Mouse (Mus musculus): ENCODE data around the gene Insl6. TPM values are rescaled to one million over a fixed set of nuclear protein-coding genes. Genes with fewer than 3 reads are reported as not detected.

Gene Insl6
- polyA plus RNA-seq, 1 experiment from 2014 or later, result 1.9 TPM

DNA sequence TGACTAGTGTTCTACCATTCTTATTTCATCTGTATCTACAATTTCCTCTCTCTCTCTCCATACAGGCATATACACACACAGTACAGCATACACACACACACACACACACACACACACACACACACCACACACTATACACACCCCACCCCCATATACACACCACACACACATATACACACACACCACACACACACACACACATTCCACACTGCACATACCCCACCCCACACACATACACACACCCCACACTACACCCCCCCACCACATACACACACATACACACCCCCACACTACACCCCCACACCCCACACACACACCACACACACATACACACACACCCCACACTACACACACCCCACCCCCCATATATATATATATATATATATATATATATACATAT lies 19.7 kb upstream of the Insl6 start:
- peaks cover 4% of the 10 kb centered on the region; the same call in 1 of the 2 replicates for H3K36me3 ChIP-seq
- no peak overlapping the region for H3K4me3 ChIP-seq
- no peaks in the 10 kb centered on the region for H3K9me3 ChIP-seq
- H3K4me1 ChIP-seq (replicated peaks), result no peaks in the 10 kb centered on the region
- no peaks in the 10 kb centered on the region for H3K27me3 ChIP-seq
- ATAC-seq (ENCODE audit: low FRiP score, low read depth), result no peak
- no peak overlapping the region for H3K27ac ChIP-seq (replicated peaks)
- no peak overlapping the region for H3K9ac ChIP-seq
- H3K4me2 ChIP-seq, result no peak overlapping the region

DNA sequence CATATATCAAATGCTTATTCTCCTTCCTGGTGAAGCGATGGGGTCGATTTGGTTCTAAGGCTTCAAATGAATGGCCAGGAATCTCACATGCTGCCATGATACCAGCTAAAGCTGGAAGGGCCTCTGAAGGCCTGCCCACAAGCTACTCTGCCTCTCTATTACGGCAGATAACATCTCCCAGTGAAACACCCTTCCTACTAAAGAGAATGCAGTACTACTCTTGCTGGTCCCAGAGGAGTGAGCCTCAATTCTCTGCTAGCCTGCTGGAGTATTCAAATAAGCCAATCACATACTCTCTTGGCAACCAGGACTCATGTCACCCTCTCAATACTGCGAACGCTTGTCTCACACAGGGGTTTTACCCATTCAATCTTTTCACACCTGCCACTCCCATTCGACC lies 17.1 kb upstream of the Insl6 start:
- ATAC-seq (ENCODE audit: low FRiP score, low read depth), result no peak
- WGBS, result 92% methylated on average over 6 of the region's 6 CpGs
- H3K9me3 ChIP-seq, result no peaks in the 10 kb centered on the region

GRCm38 (mm10) chr19:29341029-29341428 lies 15.9 kb upstream of the Insl6 start:
- Histone ChIP-seq H3K4me1 (replicated peaks) (no peaks in the 10 kb centered on the region), H3K9ac (no peak overlapping the region), H3K27ac (replicated peaks) (no peak overlapping the region), H3K27me3 (no peaks in the 10 kb centered on the region), H3K4me3 (no peak overlapping the region), H3K36me3 (no peaks in the 10 kb centered on the region), H3K9me3 (no peaks in the 10 kb centered on the region), H3K4me2 (no peak overlapping the region)
- WGBS, result 87% methylated on average over 4 of the region's 4 CpGs
- ATAC-seq (ENCODE audit: low FRiP score, low read depth), result no peak

More for the DNA sequence above, 17.1 kb upstream of the Insl6 start:
- Histone ChIP-seq H3K4me1 (replicated peaks) (no peaks in the 10 kb centered on the region), H3K27ac (replicated peaks) (no peak overlapping the region), H3K36me3 (no peaks in the 10 kb centered on the region), H3K27me3 (no peaks in the 10 kb centered on the region), H3K9ac (no peak overlapping the region), H3K4me3 (no peak overlapping the region), H3K4me2 (no peak overlapping the region)

GRCm38 (mm10) chr19:29336624-29337023 lies 11.5 kb upstream of the Insl6 start:
- ATAC-seq (ENCODE audit: low FRiP score, low read depth), result no peak
- WGBS, result 91% methylated on average over 2 of the region's 2 CpGs

DNA sequence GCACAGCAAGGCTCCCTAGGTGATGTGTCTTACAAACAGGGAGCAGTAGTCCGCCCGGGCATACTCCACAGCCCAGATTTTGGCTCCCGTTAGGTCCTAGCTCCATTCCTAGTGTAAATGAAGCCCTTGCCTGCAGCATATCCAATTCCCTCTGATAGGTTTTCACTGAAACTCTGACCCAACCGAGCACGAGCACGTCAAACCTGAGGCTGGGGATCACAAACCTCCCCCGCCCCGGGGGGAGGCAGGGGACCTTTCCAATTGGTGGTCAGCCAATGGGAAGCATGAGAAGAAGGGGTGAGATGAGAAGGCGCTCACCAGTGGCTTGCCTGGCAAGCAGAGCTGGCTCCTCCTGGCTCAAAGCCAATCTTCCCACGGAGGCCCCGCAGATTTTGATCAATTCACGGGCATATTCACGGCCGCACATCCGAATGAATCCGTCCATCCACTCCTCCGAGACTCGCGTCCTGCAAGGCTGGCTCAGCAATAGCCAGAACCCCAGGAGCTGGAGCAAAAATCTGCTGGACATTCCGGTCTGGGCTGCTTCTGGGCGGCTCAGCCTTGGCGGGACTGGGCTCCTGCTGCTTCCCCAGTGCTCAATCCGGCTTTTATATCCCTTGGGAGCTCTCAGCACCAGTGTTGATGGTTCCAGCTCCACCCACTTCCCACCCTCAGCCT lies 9.1 kb upstream of the Insl6 start, which contains the start of gene Rln1:
Gene Rln1 (minus strand): TSS at position 603 of the 678 bp plus-strand sequence.
- peak within 1 kb of the TSS; percentile 58 for H3K27ac ChIP-seq (replicated peaks)
- WGBS, result 2% methylated on average over 23 of the region's 23 CpGs
- H3K36me3 ChIP-seq, result no peaks in the 10 kb centered on the region

More at GRCm38 (mm10) chr19:29336624-29337023, 11.5 kb upstream of the Insl6 start:
- no peaks in the 10 kb centered on the region for H3K36me3 ChIP-seq
- no peak overlapping the region for H3K4me3 ChIP-seq
- H3K27me3 ChIP-seq, result no peaks in the 10 kb centered on the region
- no peaks in the 10 kb centered on the region for H3K9me3 ChIP-seq
- peaks cover 10% of the 10 kb centered on the region; the same call in 1 of the 2 replicates for H3K4me1 ChIP-seq (replicated peaks)
- no peak overlapping the region for H3K27ac ChIP-seq (replicated peaks)
- no peak overlapping the region for H3K9ac ChIP-seq
- no peak overlapping the region for H3K4me2 ChIP-seq

GRCm38 (mm10) chr19:29326822-29327552 lies 1.8 kb upstream of the Insl6 start:
- Histone ChIP-seq H3K27ac (replicated peaks) (no peak overlapping the region), H3K4me3 (no peak overlapping the region), H3K36me3 (no peaks in the 10 kb centered on the region), H3K9me3 (no peaks in the 10 kb centered on the region), H3K27me3 (0 out of 2 replicates have a peak, but pooled peaks cover 6% of the 10 kb centered on the region), H3K4me1 (replicated peaks) (peaks cover 5% of the 10 kb centered on the region; the same call in 1 of the 2 replicates), H3K4me2 (no peak overlapping the region), H3K9ac (no peak overlapping the region)
- WGBS, result 69% methylated on average over 13 of the region's 13 CpGs
- no peak for ATAC-seq (ENCODE audit: low FRiP score, low read depth)

More for the DNA sequence above, 9.1 kb upstream of the Insl6 start, which contains the start of gene Rln1:
- peak within 1 kb of the TSS; percentile 61 for H3K9ac ChIP-seq
- no peaks in the 10 kb centered on the region for H3K9me3 ChIP-seq
- H3K4me3 ChIP-seq, result peak within 1 kb of the TSS; percentile 47
- no peaks in the 10 kb centered on the region for H3K27me3 ChIP-seq
- ATAC-seq (ENCODE audit: low FRiP score, low read depth), result peak; percentile 84
- H3K4me1 ChIP-seq (replicated peaks), result peaks cover 10% of the 10 kb centered on the region; the same call in 1 of the 2 replicates
- peak within 1 kb of the TSS; percentile 85 for H3K4me2 ChIP-seq

- H3K4me2 ChIP-seq, result no peak overlapping the region
- H3K4me3 ChIP-seq, result no peak overlapping the region
- no peak overlapping the region for H3K27ac ChIP-seq (replicated peaks)
- H3K4me1 ChIP-seq (replicated peaks), result peaks cover 5% of the 10 kb centered on the region; the same call in 1 of the 2 replicates
- H3K36me3 ChIP-seq, result no peaks in the 10 kb centered on the region
- H3K9me3 ChIP-seq, result no peaks in the 10 kb centered on the region
- no peak overlapping the region for H3K9ac ChIP-seq
- 82% methylated on average over 4 of the region's 4 CpGs for WGBS
- 0 out of 2 replicates have a peak, but pooled peaks cover 6% of the 10 kb centered on the region for H3K27me3 ChIP-seq
- ATAC-seq (ENCODE audit: low FRiP score, low read depth), result no peak
Observed at GRCm38 (mm10) chr19:29326396-29326795, 1.2 kb upstream of the Insl6 start.

DNA sequence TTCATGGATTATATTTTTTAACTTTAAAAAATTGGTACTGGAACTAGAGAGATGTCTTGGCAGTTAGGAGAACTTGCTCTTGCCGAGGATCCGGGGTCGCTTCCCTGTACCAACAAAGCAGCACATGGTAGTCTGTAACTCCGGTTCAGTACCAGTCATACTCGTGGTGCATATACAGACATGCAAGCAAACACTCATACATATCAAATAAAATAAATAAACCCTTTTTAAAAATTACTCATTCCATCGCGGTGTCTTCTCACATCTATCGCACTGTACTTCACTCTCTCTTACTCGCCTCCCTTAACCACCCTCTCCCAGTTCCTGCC lies 660 bp upstream of the Insl6 start:
- Histone ChIP-seq H3K36me3 (no peaks in the 10 kb centered on the region), H3K4me2 (peak overlapping the region; percentile 63)
- 76% methylated on average over 9 of the region's 9 CpGs for WGBS

DNA sequence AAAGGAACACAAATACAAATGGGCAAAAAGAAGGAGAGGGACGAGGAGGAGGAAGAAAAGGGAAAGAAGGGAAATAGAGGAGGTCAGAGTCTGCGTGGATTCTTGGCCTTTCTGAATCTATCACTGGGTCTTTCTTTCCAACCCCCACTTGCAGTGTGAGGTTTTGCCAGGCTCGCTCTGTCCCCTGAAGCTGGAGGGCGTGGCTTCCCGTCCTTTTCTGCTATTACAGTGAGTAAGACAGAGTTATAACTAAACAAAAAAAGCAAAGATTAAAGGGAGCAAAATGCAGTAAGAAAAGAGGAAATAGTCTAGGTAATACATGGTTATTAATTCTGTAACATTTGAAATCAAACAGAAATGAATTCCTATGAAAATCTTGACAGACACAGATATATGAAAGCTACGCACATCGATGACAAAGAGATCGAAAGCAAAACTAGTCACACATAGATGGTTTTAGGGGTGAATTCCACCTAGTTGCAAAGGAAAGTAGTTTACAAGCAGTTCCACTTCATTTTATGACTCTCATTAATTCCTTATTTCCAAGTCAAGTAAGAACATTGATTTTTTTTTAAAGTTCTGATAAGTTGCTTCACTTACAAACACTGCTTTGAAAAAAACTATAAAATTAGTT lies 1.6 kb downstream of the Insl6 start:
- Histone ChIP-seq H3K9me3 (no peaks in the 10 kb centered on the region), H3K27ac (replicated peaks) (no peak overlapping the region), H3K4me1 (replicated peaks) (peaks cover 5% of the 10 kb centered on the region; the same call in 1 of the 2 replicates), H3K4me3 (no peak overlapping the region), H3K36me3 (no peaks in the 10 kb centered on the region), H3K4me2 (no peak overlapping the region), H3K27me3 (0 out of 2 replicates have a peak, but pooled peaks cover 6% of the 10 kb centered on the region), H3K9ac (no peak overlapping the region)
- 78% methylated on average over 8 of the region's 8 CpGs for WGBS
- ATAC-seq (ENCODE audit: low FRiP score, low read depth), result no peak

More for the DNA sequence above, 660 bp upstream of the Insl6 start:
- no peak for ATAC-seq (ENCODE audit: low FRiP score, low read depth)
- Histone ChIP-seq H3K4me1 (replicated peaks) (peaks cover 5% of the 10 kb centered on the region; the same call in 1 of the 2 replicates), H3K27me3 (0 out of 2 replicates have a peak, but pooled peaks cover 6% of the 10 kb centered on the region), H3K4me3 (no peak overlapping the region), H3K9me3 (no peaks in the 10 kb centered on the region), H3K27ac (replicated peaks) (no peak overlapping the region), H3K9ac (no peak overlapping the region)

DNA sequence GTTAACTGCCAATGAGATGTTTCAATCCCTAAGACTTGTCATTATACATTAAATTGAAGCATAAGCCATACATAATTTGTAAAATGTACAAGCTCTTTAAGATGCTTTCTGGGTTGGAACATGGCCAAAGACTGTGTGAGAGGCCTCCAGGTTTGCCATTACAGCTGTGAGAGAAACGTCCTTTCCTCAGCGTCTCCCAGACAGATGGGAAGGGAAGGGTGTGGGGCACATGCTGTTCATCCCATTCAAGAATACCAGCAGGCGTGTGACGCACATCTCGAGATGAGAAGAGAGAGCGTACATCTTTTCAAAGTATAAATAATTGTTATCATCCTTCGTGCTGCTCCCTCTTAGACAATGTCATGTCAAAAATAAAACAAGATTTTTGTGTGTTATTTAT lies 12.5 kb downstream of the Insl6 start:
- no peak overlapping the region for H3K4me3 ChIP-seq
- no peak for ATAC-seq (ENCODE audit: low FRiP score, low read depth)
- 38% methylated on average over 7 of the region's 7 CpGs for WGBS
- no peaks in the 10 kb centered on the region for H3K27me3 ChIP-seq
- H3K4me1 ChIP-seq (replicated peaks), result no peaks in the 10 kb centered on the region
- peaks cover 45% of the 10 kb centered on the region for H3K36me3 ChIP-seq
- no peak overlapping the region for H3K4me2 ChIP-seq
- no peak overlapping the region for H3K27ac ChIP-seq (replicated peaks)
- no peaks in the 10 kb centered on the region for H3K9me3 ChIP-seq
- H3K9ac ChIP-seq, result no peak overlapping the region

GRCm38 (mm10) chr19:29311791-29312190 lies 13.4 kb downstream of the Insl6 start:
- Histone ChIP-seq H3K4me2 (no peak overlapping the region), H3K9ac (no peak overlapping the region), H3K4me1 (replicated peaks) (no peaks in the 10 kb centered on the region), H3K36me3 (peaks cover 45% of the 10 kb centered on the region), H3K9me3 (no peaks in the 10 kb centered on the region), H3K4me3 (no peak overlapping the region), H3K27me3 (no peaks in the 10 kb centered on the region), H3K27ac (replicated peaks) (no peak overlapping the region)
- no peak for ATAC-seq (ENCODE audit: low FRiP score, low read depth)
- 91% methylated on average over 8 of the region's 8 CpGs for WGBS

DNA sequence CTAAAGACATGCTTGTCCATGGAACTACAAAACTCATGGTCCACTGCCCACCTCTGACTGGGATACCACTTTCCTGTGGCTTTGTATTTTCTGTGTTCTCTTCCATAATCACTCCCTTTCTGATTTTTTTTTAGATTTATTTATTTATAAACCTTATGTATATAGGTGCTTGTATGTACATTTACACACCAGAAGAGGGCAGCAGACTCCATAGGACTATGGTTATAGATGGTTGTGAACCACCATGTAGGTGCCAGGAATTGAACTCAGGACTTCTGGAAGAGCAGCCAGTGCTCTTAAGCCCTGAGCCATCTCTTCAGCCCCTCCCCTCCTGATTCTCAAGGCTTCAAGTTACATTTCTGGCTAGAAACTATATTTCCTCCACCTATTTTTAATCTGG lies 16.3 kb downstream of the Insl6 start:
- Histone ChIP-seq H3K4me1 (replicated peaks) (no peaks in the 10 kb centered on the region), H3K4me2 (no peak overlapping the region), H3K9me3 (no peaks in the 10 kb centered on the region), H3K4me3 (no peak overlapping the region), H3K27me3 (no peaks in the 10 kb centered on the region), H3K27ac (replicated peaks) (no peak overlapping the region), H3K9ac (no peak overlapping the region), H3K36me3 (peaks cover 44% of the 10 kb centered on the region)
- ATAC-seq (ENCODE audit: low FRiP score, low read depth), result no peak

Data from hindbrain, embryonic 15.5 days (tissue).